Mouse (Mus musculus): ENCODE data around the gene Tcf7l1.
A peak's percentile ranks its signal among the peaks of the same experiment; 100 is the strongest.
"Not testable (repeated sequence)": the region's sequence is repeated elsewhere in the genome, so short reads cannot be mapped to it uniquely, and the experiment has no call there.

Gene Tcf7l1

GRCm38 (mm10) chr6:72788892-72789699 lies at the start of gene Tcf7l1:
Gene Tcf7l1, minus strand, starts transcription at chr6:72789254.
- DNase-seq (ENCODE audit: inconsistent age in 2 of 2, low spot score in 1 of 2) = peak; percentile 93 to 98

- DNase-seq (ENCODE audit: inconsistent age in 2 of 2, low spot score in 1 of 2) = no peak
Observed at GRCm38 (mm10) chr6:72837756-72838155, 48.7 kb upstream of the Tcf7l1 start.

- DNase-seq (ENCODE audit: inconsistent age in 2 of 2, low spot score in 1 of 2) = no peak
Observed at GRCm38 (mm10) chr6:72834518-72834917, 45.5 kb upstream of the Tcf7l1 start.

GRCm38 (mm10) chr6:72831858-72832257 lies 42.8 kb upstream of the Tcf7l1 start:
- DNase-seq (ENCODE audit: inconsistent age in 2 of 2, low spot score in 1 of 2) = no peak

- peak in 1 of 2 experiments; percentile 85 for DNase-seq (ENCODE audit: inconsistent age in 2 of 2, low spot score in 1 of 2)
Observed at GRCm38 (mm10) chr6:72831276-72831675, 42.2 kb upstream of the Tcf7l1 start.

GRCm38 (mm10) chr6:72828857-72829256 lies 39.8 kb upstream of the Tcf7l1 start:
- peak in 1 of 2 experiments; percentile 57 for DNase-seq (ENCODE audit: inconsistent age in 2 of 2, low spot score in 1 of 2)

- DNase-seq (ENCODE audit: inconsistent age in 2 of 2, low spot score in 1 of 2) = not testable (repeated sequence)
Observed at GRCm38 (mm10) chr6:72828037-72828436, 39.0 kb upstream of the Tcf7l1 start.

- no peak for DNase-seq (ENCODE audit: inconsistent age in 2 of 2, low spot score in 1 of 2)
Observed at GRCm38 (mm10) chr6:72825762-72826161, 36.7 kb upstream of the Tcf7l1 start.

- DNase-seq (ENCODE audit: inconsistent age in 2 of 2, low spot score in 1 of 2) = peak in 1 of 2 experiments; percentile 41
Observed at GRCm38 (mm10) chr6:72824971-72825737, 36.1 kb upstream of the Tcf7l1 start.

- no peak for DNase-seq (ENCODE audit: inconsistent age in 2 of 2, low spot score in 1 of 2)
Observed at GRCm38 (mm10) chr6:72813456-72813855, 24.4 kb upstream of the Tcf7l1 start.

GRCm38 (mm10) chr6:72810248-72810647 lies 21.2 kb upstream of the Tcf7l1 start:
- no peak for DNase-seq (ENCODE audit: inconsistent age in 2 of 2, low spot score in 1 of 2)

- DNase-seq (ENCODE audit: inconsistent age in 2 of 2, low spot score in 1 of 2) = no peak
Observed at GRCm38 (mm10) chr6:72809522-72810149, 20.6 kb upstream of the Tcf7l1 start.

- DNase-seq (ENCODE audit: inconsistent age in 2 of 2, low spot score in 1 of 2) = no peak
Observed at GRCm38 (mm10) chr6:72808342-72808741, 19.3 kb upstream of the Tcf7l1 start.

- peak in 1 of 2 experiments; percentile 69 for DNase-seq (ENCODE audit: inconsistent age in 2 of 2, low spot score in 1 of 2)
Observed at GRCm38 (mm10) chr6:72803669-72804068, 14.6 kb upstream of the Tcf7l1 start.

GRCm38 (mm10) chr6:72802119-72802518 lies 13.1 kb upstream of the Tcf7l1 start:
- DNase-seq (ENCODE audit: inconsistent age in 2 of 2, low spot score in 1 of 2) = no peak

GRCm38 (mm10) chr6:72800641-72801040 lies 11.6 kb upstream of the Tcf7l1 start:
- no peak for DNase-seq (ENCODE audit: inconsistent age in 2 of 2, low spot score in 1 of 2)

GRCm38 (mm10) chr6:72797763-72798162 lies 8.7 kb upstream of the Tcf7l1 start:
- no peak for DNase-seq (ENCODE audit: inconsistent age in 2 of 2, low spot score in 1 of 2)

GRCm38 (mm10) chr6:72795444-72795843 lies 6.4 kb upstream of the Tcf7l1 start:
- no peak for DNase-seq (ENCODE audit: inconsistent age in 2 of 2, low spot score in 1 of 2)

GRCm38 (mm10) chr6:72794870-72795269 lies 5.8 kb upstream of the Tcf7l1 start:
- DNase-seq (ENCODE audit: inconsistent age in 2 of 2, low spot score in 1 of 2) = no peak

GRCm38 (mm10) chr6:72792641-72793040 lies 3.6 kb upstream of the Tcf7l1 start:
- no peak for DNase-seq (ENCODE audit: inconsistent age in 2 of 2, low spot score in 1 of 2)

Data from adrenal gland, adult (tissue).